Mouse (Mus musculus) stomach, postnatal 0 days (tissue): Measurements from ENCODE around the gene Galnt15.

Experiments
- CTCF ChIP-seq: IDR thresholded peaks from 2 replicates; pipeline ENCODE4 v1.5.1; 2016; ENCODE audit warnings: antibody characterized with exemption, low read depth, mild to moderate bottlenecking, moderate library complexity
- EP300 ChIP-seq: optimal IDR thresholded peaks from 2 replicates; pipeline ENCODE3; 2016; ENCODE audit warnings: antibody characterized with exemption

DNA sequence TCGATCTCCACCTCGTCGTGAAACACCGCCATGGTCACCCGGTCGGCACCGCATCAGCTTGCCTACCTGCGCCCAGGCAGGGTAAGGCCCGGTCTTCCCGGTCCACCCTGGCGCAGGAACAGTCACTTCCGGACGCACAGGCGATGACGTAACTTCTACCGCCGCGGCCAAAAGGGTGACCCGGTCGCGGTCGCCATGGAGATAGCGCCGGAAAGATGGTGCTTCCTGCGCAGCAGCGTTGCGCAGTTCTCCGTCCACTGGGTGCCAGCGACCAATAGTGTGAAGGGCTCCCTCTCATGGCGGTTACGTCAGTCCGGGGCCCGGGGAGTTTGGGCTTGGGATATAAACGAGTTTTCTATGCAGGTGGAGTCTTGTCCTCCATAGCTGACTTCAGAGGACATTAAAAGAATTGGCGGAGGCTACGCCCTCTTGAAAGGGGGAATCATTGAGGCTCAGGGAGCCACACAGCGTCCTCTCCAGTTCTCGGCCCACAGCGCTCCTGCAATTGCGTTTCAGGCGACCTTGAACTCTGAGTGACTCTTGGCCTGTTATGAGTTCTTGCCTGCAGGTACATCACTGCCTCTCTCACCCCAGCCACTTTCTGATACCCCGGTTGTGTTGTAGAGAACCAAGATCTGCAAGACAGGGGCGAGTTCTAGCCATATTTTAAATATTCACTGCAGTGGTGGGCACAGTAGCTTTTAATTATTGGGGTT is 56.9 kb downstream of the Galnt15 start, which contains the start of gene Dph3:
- no peak for TF ChIP-seq EP300
- TF ChIP-seq CTCF = peak; percentile 73
